Mouse (Mus musculus) testis, adult 2 months (tissue): ENCODE data around the gene Tmem259.

Experiments used
- CTCF ChIP-seq: fragments of 200-500 bp; IDR thresholded peaks from 2 replicates; pipeline ENCODE4 v1.5.1; 2012; ENCODE audit warnings: low read depth, mild to moderate bottlenecking, inconsistent platforms, low read length, moderate library complexity; ENCODE audit not compliant: control insufficient read depth, insufficient read depth, insufficient replicate concordance
- POLR2A ChIP-seq: fragments of 200-500 bp; IDR thresholded peaks from 2 replicates; pipeline ENCODE4 v1.6.1; 2012; ENCODE audit warnings: low read depth, mild to moderate bottlenecking, inconsistent platforms, low read length, moderate library complexity; ENCODE audit not compliant: control insufficient read depth

DNA sequence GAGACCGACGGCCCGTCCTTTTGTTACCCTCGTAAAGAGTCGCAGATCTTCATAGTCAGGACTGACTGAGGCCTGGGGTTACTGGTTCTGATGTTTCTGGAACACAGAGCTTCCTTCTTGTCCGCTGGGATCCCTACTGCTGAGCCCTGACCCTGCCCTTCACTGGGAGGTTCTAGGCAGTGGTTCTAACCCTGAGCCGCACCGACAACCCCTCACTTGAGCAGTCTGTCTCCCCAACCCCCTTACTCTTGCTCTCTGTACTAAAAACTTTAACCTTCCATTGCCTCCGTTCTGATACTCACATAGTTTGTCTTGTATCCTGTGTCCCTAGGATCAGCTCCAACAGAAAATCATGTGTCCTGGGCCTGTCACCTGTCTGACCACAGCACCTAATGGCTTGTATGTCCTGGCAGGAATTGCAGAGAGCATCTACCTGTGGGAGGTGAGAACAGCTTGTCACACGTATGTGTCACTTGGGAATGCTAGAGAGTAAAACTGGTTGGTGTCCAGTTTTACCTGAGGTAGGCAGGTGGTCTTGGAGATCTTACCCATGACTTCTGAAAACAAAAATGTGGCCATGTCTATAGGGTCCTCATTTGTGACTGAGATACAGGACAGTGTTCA lies 23.3 kb downstream of the Tmem259 start:
- no peak for TF ChIP-seq POLR2A
- no peak for TF ChIP-seq CTCF
